Mouse (Mus musculus): ENCODE results near the gene Fam102a.

GRCm38 (mm10) chr2:32538461-32538860 lies 3.3 kb downstream of the Fam102a start:
- TF ChIP-seq GATA1 (IDR thresholded peaks at IDR 0.05; ENCODE audit: borderline replicate concordance, low read length) = no peak
- no peak for TF ChIP-seq CTCF (IDR thresholded peaks at IDR 0.05; ENCODE audit: low read depth, low read length)

Data from G1E (cell line).